Mouse (Mus musculus): ENCODE measurements around the gene Epor. TPM values are rescaled to one million over a fixed set of nuclear protein-coding genes. Genes with fewer than 3 reads are reported as not detected.
A peak's percentile ranks its signal among the peaks of the same experiment; 100 is the strongest.

Epor gene
- total and polyA plus RNA-seq, 2 experiments from 2014 or later = 0.89 to 2.3 TPM

DNA sequence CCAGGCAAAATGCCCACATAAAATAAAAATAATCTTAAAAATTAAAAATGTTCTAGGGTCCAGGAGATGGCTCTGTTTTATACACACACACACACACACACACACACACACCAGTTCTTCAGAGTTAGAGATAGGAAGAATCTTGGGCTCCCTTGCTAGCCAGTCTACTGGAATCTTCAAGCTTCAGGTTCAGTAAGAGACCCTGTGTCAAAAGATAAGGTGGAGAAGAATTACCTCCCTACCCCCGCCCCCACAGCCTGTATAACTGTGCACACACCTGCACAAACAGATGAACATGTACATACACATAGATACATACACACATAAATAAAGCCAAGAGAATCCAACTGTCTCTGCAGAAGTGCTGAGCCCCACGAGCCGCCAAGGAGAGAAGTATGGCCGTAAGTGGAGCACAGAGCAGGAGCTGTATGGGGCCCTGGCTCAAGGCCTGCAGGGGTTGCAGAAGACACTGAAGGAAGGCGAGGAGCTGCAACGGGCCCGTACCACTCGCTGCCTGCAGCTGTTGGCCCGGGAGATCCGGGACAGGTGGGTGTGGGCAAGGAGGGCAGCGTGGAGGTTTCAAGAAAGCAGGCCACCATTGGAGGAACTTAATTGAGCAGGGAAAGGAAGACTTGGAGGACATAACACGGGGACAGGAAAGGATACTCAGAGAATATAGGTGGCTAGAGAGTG, 30.7 kb downstream of the Epor start:
- Histone ChIP-seq H3K4me2 (ENCODE audit: low read depth, low read length) (no peak overlapping the region), H3K9ac (replicated peaks; ENCODE audit: low read length) (no peak overlapping the region), H3K9me3 (ENCODE audit: low read length) (no peaks in the 10 kb centered on the region), H3K36me3 (ENCODE audit: insufficient read depth, low read length) (no peaks in the 10 kb centered on the region), H3K27ac (no peak overlapping the region), H3K27me3 (ENCODE audit: insufficient read depth, low read length) (no peaks in the 10 kb centered on the region), H3K4me3 (ENCODE audit: low read length) (no peak overlapping the region), H3K4me1 (ENCODE audit: insufficient read depth, low read length) (no peaks in the 10 kb centered on the region)
- DNase-seq (ENCODE audit: low spot score) = no peak
- WGBS = 64% methylated on average over 12 of the region's 12 CpGs
- TF ChIP-seq CTCF (IDR thresholded peaks at IDR 0.05; ENCODE audit: low read depth) = no peak
- no peak for ATAC-seq

DNA sequence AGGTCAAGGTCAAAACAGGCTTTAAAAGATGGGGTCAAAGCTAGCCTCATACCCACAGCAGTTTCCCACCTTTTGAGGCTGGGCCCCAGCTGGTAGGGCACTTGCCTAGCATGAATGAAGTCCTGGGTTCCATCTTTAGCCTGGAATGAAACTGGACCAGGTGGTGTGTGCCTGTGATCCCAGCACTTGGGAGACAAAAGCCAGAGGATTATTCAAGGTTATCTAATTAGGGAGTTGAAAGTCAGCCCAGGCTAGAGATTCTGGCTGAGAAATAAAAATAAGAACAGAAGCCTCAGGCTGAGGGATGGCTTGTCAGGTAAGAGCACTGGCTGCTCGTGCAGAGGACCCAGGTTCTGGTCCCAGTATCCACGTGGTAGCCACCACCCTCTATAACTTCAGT, 31.3 kb downstream of the Epor start:
- ATAC-seq = no peak
- Histone ChIP-seq H3K27me3 (ENCODE audit: insufficient read depth, low read length) (no peaks in the 10 kb centered on the region), H3K9ac (replicated peaks; ENCODE audit: low read length) (no peak overlapping the region), H3K36me3 (ENCODE audit: insufficient read depth, low read length) (no peaks in the 10 kb centered on the region), H3K4me1 (ENCODE audit: insufficient read depth, low read length) (no peaks in the 10 kb centered on the region), H3K27ac (no peak overlapping the region), H3K9me3 (ENCODE audit: low read length) (no peaks in the 10 kb centered on the region), H3K4me2 (ENCODE audit: low read depth, low read length) (no peak overlapping the region), H3K4me3 (ENCODE audit: low read length) (no peak overlapping the region)
- WGBS = 63% methylated on average over 2 of the region's 2 CpGs
- TF ChIP-seq CTCF (IDR thresholded peaks at IDR 0.05; ENCODE audit: low read depth) = no peak
- no peak for DNase-seq (ENCODE audit: low spot score)

DNA sequence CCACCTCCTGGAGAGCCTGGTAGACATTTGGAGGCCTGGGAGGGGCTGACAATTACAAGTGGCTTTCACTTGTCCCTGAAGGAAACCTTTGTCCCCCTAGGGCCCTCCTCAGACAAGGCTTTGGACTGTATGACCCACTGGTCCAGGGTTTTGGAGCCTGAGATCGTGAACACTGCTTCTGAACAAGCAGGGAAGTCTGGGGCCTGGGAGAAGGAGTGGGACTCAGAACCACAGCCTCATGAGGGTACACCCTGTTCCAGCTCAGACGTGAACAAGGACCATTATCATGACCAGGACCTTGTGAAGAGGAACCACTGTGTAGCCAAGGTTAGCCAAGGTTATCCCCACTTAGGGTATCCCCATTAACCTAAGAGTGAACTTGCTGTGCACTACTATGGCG, 34.1 kb downstream of the Epor start:
- Histone ChIP-seq H3K9ac (replicated peaks; ENCODE audit: low read length) (no peak overlapping the region), H3K9me3 (ENCODE audit: low read length) (no peaks in the 10 kb centered on the region), H3K4me2 (ENCODE audit: low read depth, low read length) (no peak overlapping the region), H3K36me3 (ENCODE audit: insufficient read depth, low read length) (no peaks in the 10 kb centered on the region), H3K27me3 (ENCODE audit: insufficient read depth, low read length) (no peaks in the 10 kb centered on the region), H3K4me3 (ENCODE audit: low read length) (no peak overlapping the region), H3K4me1 (ENCODE audit: insufficient read depth, low read length) (peaks cover 6% of the 10 kb centered on the region), H3K27ac (no peak overlapping the region)
- WGBS = 87% methylated on average over 3 of the region's 3 CpGs
- no peak for TF ChIP-seq CTCF (IDR thresholded peaks at IDR 0.05; ENCODE audit: low read depth)
- DNase-seq (ENCODE audit: low spot score) (no peak), ATAC-seq (no peak)

DNA sequence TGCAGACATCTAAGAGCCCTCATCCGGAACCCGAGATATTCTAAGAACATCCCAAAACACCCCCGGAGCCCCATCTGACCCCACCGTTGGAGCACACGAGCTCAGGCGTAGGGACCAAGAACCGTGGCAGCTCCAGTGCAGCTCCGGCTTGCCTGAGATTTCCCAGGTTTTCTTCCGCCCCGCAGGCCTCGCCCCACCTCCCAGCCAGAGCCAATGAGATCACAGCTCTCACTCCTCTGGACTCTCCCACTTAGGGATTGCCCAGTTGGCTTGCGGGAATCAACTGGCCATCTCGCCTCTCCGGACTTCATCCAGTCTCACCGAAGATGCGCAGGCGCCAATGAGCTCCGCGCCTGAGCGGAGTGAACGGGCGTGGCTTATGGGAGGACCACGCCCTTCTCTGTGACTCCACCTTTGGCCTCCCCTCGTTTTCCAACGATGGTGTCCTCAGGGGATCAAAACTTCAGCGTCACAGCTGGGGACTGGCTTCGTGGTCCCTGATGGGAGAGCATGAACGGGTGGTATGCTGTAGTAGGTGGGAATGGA, 36.0 kb downstream of the Epor start, which contains the start of the genes Ccdc159 and Tmem205:
Gene Ccdc159, plus strand, starts transcription at position 264 of the 546 bp plus-strand sequence.
Gene Tmem205, minus strand, starts transcription at position 349 of the 546 bp plus-strand sequence.
- peak within 1 kb of the TSS; percentile 80 for H3K27ac ChIP-seq
- 0% methylated on average over 28 of the region's 28 CpGs for WGBS
- no peaks in the 10 kb centered on the region for H3K27me3 ChIP-seq (ENCODE audit: insufficient read depth, low read length)
- ATAC-seq (peak; percentile 99), DNase-seq (ENCODE audit: low spot score) (peak; percentile 98)
- H3K4me1 ChIP-seq (ENCODE audit: insufficient read depth, low read length) = peaks cover 6% of the 10 kb centered on the region
- TF ChIP-seq CTCF (IDR thresholded peaks at IDR 0.05; ENCODE audit: low read depth) = no peak
- H3K9ac ChIP-seq (replicated peaks; ENCODE audit: low read length) = peak within 1 kb of the TSS; percentile 58
- no peaks in the 10 kb centered on the region for H3K36me3 ChIP-seq (ENCODE audit: insufficient read depth, low read length)
- H3K9me3 ChIP-seq (ENCODE audit: low read length) = no peaks in the 10 kb centered on the region
- H3K4me2 ChIP-seq (ENCODE audit: low read depth, low read length) = peak within 1 kb of the TSS; percentile 67
- peak within 1 kb of the TSS; percentile 51 for H3K4me3 ChIP-seq (ENCODE audit: low read length)

DNA sequence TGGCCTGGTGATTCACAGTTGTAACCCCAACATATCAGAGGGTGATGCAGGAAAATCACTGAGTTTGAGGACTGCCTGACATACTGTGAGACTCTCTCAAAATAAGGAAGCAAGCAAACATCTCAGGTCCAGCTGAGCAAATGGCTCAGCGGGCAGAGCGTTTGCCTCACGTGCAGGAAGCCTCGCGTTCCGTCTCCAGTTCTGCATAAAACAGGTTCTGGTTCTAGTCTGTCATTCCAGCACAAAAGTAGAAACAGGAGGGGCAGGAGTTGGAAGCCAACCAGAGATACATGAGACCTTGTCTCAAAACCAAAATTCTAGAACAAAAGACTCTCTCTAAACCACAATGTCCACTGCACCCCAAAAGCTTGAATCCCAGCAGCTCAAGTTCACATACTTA, 36.5 kb downstream of the Epor start:
- Histone ChIP-seq H3K36me3 (ENCODE audit: insufficient read depth, low read length) (no peaks in the 10 kb centered on the region), H3K9me3 (ENCODE audit: low read length) (no peaks in the 10 kb centered on the region), H3K4me2 (ENCODE audit: low read depth, low read length) (peak overlapping the region; percentile 67), H3K4me1 (ENCODE audit: insufficient read depth, low read length) (peaks cover 6% of the 10 kb centered on the region), H3K27me3 (ENCODE audit: insufficient read depth, low read length) (no peaks in the 10 kb centered on the region), H3K4me3 (ENCODE audit: low read length) (peak overlapping the region; percentile 51), H3K9ac (replicated peaks; ENCODE audit: low read length) (peak overlapping the region; percentile 58), H3K27ac (peak overlapping the region; percentile 80)
- no peak for TF ChIP-seq CTCF (IDR thresholded peaks at IDR 0.05; ENCODE audit: low read depth)
- 0% methylated on average over 6 of the region's 6 CpGs for whole genome bisulfite sequencing
- 0 out of 2 replicates have a peak, but pooled peaks have one; percentile 0 for ATAC-seq
- no peak for DNase-seq (ENCODE audit: low spot score)

DNA sequence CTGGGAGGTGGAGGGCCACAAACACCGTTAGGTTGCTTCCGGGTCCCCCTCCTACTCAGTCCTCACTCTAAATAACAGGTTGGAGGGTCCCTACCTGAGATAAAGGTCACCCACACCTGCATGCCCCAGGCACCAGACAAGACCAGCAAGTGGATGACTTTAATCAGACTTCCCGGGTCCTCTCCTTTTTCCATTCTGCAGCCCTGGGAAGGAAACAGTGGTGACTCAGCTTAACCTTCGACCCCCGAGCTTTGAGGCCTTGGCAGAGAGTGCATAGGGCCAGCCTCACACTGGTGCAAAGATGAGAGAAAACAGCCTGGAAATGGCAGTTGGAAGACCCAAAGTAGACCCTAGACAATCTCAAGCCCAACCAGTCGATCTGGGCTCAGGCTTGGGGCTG, 37.2 kb downstream of the Epor start:
- DNase-seq (ENCODE audit: low spot score) (no peak), ATAC-seq (no peak)
- Histone ChIP-seq H3K9me3 (ENCODE audit: low read length) (no peaks in the 10 kb centered on the region), H3K4me2 (ENCODE audit: low read depth, low read length) (peak overlapping the region; percentile 67), H3K27ac (no peak overlapping the region; the same call in 1 of the 2 replicates), H3K27me3 (ENCODE audit: insufficient read depth, low read length) (no peaks in the 10 kb centered on the region), H3K36me3 (ENCODE audit: insufficient read depth, low read length) (no peaks in the 10 kb centered on the region), H3K4me1 (ENCODE audit: insufficient read depth, low read length) (peaks cover 6% of the 10 kb centered on the region), H3K4me3 (ENCODE audit: low read length) (peak overlapping the region; percentile 51; the same call in 1 of the 2 replicates), H3K9ac (replicated peaks; ENCODE audit: low read length) (no peak overlapping the region; the same call in 1 of the 2 replicates)
- no peak for TF ChIP-seq CTCF (IDR thresholded peaks at IDR 0.05; ENCODE audit: low read depth)
- WGBS = 81% methylated on average over 6 of the region's 6 CpGs

DNA sequence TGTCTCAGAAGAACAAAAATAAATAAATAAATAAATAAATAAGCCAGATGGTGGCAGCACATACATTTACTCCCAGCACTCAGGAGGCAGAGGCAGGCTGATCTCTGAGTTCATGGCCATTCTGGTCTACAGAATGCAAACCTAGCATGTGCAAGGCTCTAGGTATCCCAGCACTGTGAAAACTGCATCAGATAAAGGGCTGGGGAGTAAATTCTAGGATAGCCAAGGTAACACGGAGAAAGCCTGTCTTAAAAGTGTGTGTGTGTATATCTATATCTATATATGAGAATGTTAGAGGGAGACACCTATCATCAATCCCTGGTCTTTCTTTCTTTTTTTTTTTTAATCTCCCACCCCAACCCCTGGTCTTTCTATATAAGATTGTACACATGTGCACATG, 37.8 kb downstream of the Epor start:
- no peak overlapping the region for H3K4me3 ChIP-seq (ENCODE audit: low read length)
- H3K9ac ChIP-seq (replicated peaks; ENCODE audit: low read length) = no peak overlapping the region
- DNase-seq (ENCODE audit: low spot score) (no peak), ATAC-seq (no peak)
- no peak overlapping the region for H3K4me2 ChIP-seq (ENCODE audit: low read depth, low read length)
- H3K27ac ChIP-seq = no peak overlapping the region
- peaks cover 6% of the 10 kb centered on the region for H3K4me1 ChIP-seq (ENCODE audit: insufficient read depth, low read length)
- no peaks in the 10 kb centered on the region for H3K36me3 ChIP-seq (ENCODE audit: insufficient read depth, low read length)
- 100% methylated on average over 1 of the region's 1 CpGs for WGBS
- TF ChIP-seq CTCF (IDR thresholded peaks at IDR 0.05; ENCODE audit: low read depth) = no peak
- H3K27me3 ChIP-seq (ENCODE audit: insufficient read depth, low read length) = no peaks in the 10 kb centered on the region
- no peaks in the 10 kb centered on the region for H3K9me3 ChIP-seq (ENCODE audit: low read length)
